Mouse (Mus musculus) bone marrow macrophage, adult 2 months (primary cell): ENCODE measurements around the gene Azin2.

Experiments used
- CTCF ChIP-seq: IDR thresholded peaks from 2 replicates; pipeline ENCODE4 v1.5.1; 2012; ENCODE audit warnings: low read depth, mild to moderate bottlenecking, low read length, moderate library complexity
- POLR2A ChIP-seq: IDR thresholded peaks from 2 replicates; pipeline ENCODE4 v1.6.1; 2012; ENCODE audit warnings: mild to moderate bottlenecking, low read depth, low read length, borderline replicate concordance

- TF ChIP-seq CTCF (no peak), POLR2A (no peak)
Observed at GRCm38 (mm10) chr4:128949470-128950005, 12.7 kb downstream of the Azin2 start.
